Mouse (Mus musculus) heart, adult 2 months (tissue): ENCODE measurements around the gene Sfxn3.

Source experiments
- EP300 ChIP-seq: fragments of 200-500 bp; IDR thresholded peaks from 2 replicates; pipeline ENCODE4 v1.6.1; 2011; ENCODE audit warnings: low read depth, low read length, control low read depth; ENCODE audit not compliant: insufficient read depth
- POLR2A ChIP-seq: fragments of 200-500 bp; IDR thresholded peaks from 2 replicates; pipeline ENCODE4 v1.6.1; 2011; ENCODE audit warnings: mild to moderate bottlenecking, low read depth, low read length, control low read depth; ENCODE audit not compliant: insufficient read depth

DNA sequence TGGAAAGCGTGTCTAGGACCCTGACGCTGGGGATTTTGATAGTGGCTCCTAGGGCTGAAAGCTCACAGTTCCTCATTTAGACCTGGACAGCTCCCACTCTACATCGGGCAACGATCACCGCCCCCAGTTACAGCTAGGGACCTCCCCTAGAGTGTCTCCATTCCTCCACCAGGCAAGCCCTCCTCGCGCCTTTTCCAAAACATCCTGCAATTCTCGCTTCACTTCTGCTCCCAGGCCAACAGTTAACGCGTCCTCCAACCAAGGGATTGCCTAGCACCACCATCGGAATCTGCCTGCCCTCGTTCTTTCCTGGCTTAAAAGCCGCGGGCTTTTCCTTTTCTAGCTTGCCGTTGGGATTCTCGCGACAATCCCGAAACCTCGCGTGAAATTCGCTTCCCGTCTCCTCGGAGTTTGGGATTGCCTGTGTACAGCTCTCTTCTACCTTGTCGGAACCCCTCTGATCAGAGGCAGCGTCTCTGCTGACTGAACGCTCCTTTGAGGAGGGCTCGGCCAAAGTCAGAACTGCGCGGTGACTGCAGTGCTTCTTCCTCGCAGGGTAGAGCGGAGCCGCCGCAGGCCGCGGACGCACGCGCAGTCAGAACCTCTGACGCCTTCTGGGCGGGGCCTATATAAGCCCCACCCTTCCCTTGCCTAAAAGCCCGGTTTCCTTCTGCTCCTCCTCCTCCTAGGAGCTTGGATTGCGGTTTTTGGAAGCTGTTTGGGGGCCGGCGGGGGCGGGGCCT is 27.4 kb downstream of the Sfxn3 start, which contains the start of gene Kazald1:
- TF ChIP-seq POLR2A (peak; percentile 96), EP300 (peak; percentile 50; the same call in 1 of the 2 replicates)
